ENCODE assay signal across 26 mouse cellular contexts in the genomic region with DNA sequence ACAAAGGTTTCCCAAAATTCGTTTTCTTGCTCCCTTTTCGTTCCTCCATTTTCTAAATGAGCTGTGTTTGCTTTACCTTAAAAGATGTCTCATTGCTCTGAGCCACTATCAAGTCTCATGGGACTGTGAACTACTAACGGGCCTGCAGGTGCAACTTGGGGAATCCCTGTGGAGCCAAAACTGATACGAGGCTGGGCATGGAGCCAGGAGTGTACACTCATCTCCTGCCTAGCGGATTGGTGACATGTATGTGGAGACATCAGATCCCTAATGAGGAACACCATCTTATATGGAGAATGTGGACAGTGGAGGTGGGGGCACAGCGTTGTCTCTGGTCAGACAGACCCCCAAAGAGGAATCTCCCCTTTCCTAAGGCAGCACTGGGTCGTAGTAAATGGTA.
DNase-seq lines count a peak whose midpoint lies in the region; ATAC-seq and TF ChIP-seq lines count a peak whose summit lies in the region.
"Had no signal": no experiment of that assay in that cellular context is flagged by ENCODE, and none has a peak within 500 bp of the region (broad histone marks: within the 10 kb centered on the region; RNA-seq: fewer than 3 reads in every experiment).

No protein-coding gene starts in this region.

- no peaks in the 10 kb centered on the region for H3K4me1 ChIP-seq in heart, adult 2 months (ENCODE audit: control insufficient read depth, insufficient read depth, low read length)
- H3K4me1 ChIP-seq: embryonic facial prominence, embryonic 13.5 days; forebrain, embryonic 10.5 days; forebrain, embryonic 13.5 days; heart, embryonic 10.5 days had no signal

- H3K27me3 ChIP-seq in heart, adult 2 months (ENCODE audit: control insufficient read depth, insufficient read depth, low read length), result no peaks in the 10 kb centered on the region
- H3K27me3 ChIP-seq: embryonic facial prominence, embryonic 13.5 days; forebrain, embryonic 13.5 days; heart, embryonic 13.5 days; Patski had no signal

- H3K4me3 ChIP-seq in heart, adult 2 months, result no peak overlapping the region
- H3K4me3 ChIP-seq: embryonic facial prominence, embryonic 13.5 days; forebrain, embryonic 10.5 days; forebrain, embryonic 13.5 days; gastrocnemius, adult 2 months; heart, embryonic 10.5 days; heart, embryonic 13.5 days had no signal

- no peak for TF ChIP-seq EP300 in heart, adult 2 months (IDR thresholded peaks at IDR 0.05; ENCODE audit: insufficient read depth, low read depth, low read length)

- H3K9ac ChIP-seq in heart, adult 2 months (ENCODE audit: low read depth, low read length), result no peak overlapping the region
- H3K9ac ChIP-seq: embryonic facial prominence, embryonic 13.5 days; forebrain, embryonic 13.5 days; heart, embryonic 13.5 days; hindbrain, embryonic 14.5 days had no signal

- intact Hi-C loops in heart, adult 2 months (cut with DNase I), result no loop called here

- 47% methylated on average over 7 of the region's 7 CpGs for WGBS in heart, adult 2 months

- peak; percentile 3 for DNase-seq in adrenal gland, adult 2 months
- no peak for DNase-seq in adrenal gland, postnatal 14 days
- DNase-seq in heart, adult 8-10 months (ENCODE audit: low spot score), result peak; percentile 4
- DNase-seq in heart, adult 2 months, result no peak
- DNase-seq in heart, postnatal 4 days, result peak; percentile 49
- no peak for DNase-seq in heart, adult 18-20 months
- DNase-seq: B cell, adult 2 months; cerebellum, adult 11 months; cerebellum, adult 2 months; cerebellum, adult 9-11 months; cerebellum, postnatal 25 days; gastrocnemius, adult 2 months; gastrocnemius, postnatal 14 days; heart, postnatal 36 days; kidney, adult 2 months had no signal

- no peak for TF ChIP-seq CTCF in heart, adult 2 months (IDR thresholded peaks at IDR 0.05)

- no peak for TF ChIP-seq POLR2A in heart, adult 2 months (IDR thresholded peaks at IDR 0.05; ENCODE audit: insufficient read depth, low read depth, low read length)

- H3K36me3 ChIP-seq in heart, adult 2 months (ENCODE audit: control insufficient read depth, insufficient read depth, low read length), result no peaks in the 10 kb centered on the region
- H3K36me3 ChIP-seq: embryonic facial prominence, embryonic 13.5 days; forebrain, embryonic 10.5 days; heart, embryonic 10.5 days; heart, embryonic 13.5 days had no signal

- H3K27ac ChIP-seq in heart, adult 2 months, result no peak overlapping the region
- H3K27ac ChIP-seq: embryonic facial prominence, embryonic 13.5 days; forebrain, embryonic 10.5 days; forebrain, embryonic 13.5 days; gastrocnemius, adult 2 months; heart, embryonic 10.5 days; heart, embryonic 13.5 days; hindbrain, embryonic 14.5 days; hindbrain, postnatal 0 days had no signal

- no peaks in the 10 kb centered on the region for H3K79me2 ChIP-seq in heart, adult 2 months (replicated peaks; ENCODE audit: control insufficient read depth, insufficient read depth, low read length)

- no peak for ATAC-seq in inflammation-experienced regulatory T-cells, adult 6 months
- no peak for ATAC-seq in frontal cortex, adult (ENCODE audit: low TSS enrichment)
- ATAC-seq: forebrain, embryonic 13.5 days; forebrain, embryonic 16.5 days; hindbrain, postnatal 0 days; Patski had no signal

Comparison
In these comparisons a context has a peak if more than half of its experiments do, and no peak if none do; other contexts are left out.
1. DNase-seq: peak in adrenal gland, adult 2 months (single experiment), heart, adult 8-10 months (single experiment) and heart, postnatal 4 days (single experiment); none in adrenal gland, postnatal 14 days (single experiment), heart, adult 2 months (0 of 2) and heart, adult 18-20 months (0 of 2).